Mouse (Mus musculus): ENCODE data around the gene Osbpl2. TPM values are rescaled to one million over a fixed set of nuclear protein-coding genes. Genes with fewer than 3 reads are reported as not detected.

Gene Osbpl2
- polyA plus RNA-seq, 1 experiment from 2014 or later = 46.4 TPM

- DNase-seq (ENCODE audit: low spot score) = no peak
- H3K4me1 ChIP-seq (replicated peaks; ENCODE audit: control insufficient read depth, insufficient read depth) = peaks cover 4% of the 10 kb centered on the region; the same call in 1 of the 2 replicates
- H3K4me3 ChIP-seq (ENCODE audit: low read depth, low read length) = peak overlapping the region; percentile 45
- no peaks in the 10 kb centered on the region for H3K9me3 ChIP-seq (ENCODE audit: control insufficient read depth, low read length)
- no peak overlapping the region for H3K9ac ChIP-seq (ENCODE audit: low read length)
- no peak for ATAC-seq (ENCODE audit: low FRiP score, low TSS enrichment)
- no peak overlapping the region for H3K27ac ChIP-seq (replicated peaks)
- WGBS = 2% methylated on average over 56 of the region's 57 CpGs
- H3K4me2 ChIP-seq (replicated peaks; ENCODE audit: low read depth) = peak overlapping the region; percentile 93
- peaks cover 26% of the 10 kb centered on the region; the same call in 1 of the 2 replicates for H3K27me3 ChIP-seq (ENCODE audit: control insufficient read depth, insufficient read depth, low read length)
- no peaks in the 10 kb centered on the region for H3K36me3 ChIP-seq (ENCODE audit: control insufficient read depth, insufficient read depth, low read length)
- TF ChIP-seq CTCF (IDR thresholded peaks at IDR 0.05; ENCODE audit: low read depth) (no peak), EP300 (optimal IDR thresholded peaks at IDR 0.05) (no peak)
These were observed 15.7 kb upstream of the Osbpl2 start for GRCm38 (mm10) chr2:180103151-180103977.

DNA sequence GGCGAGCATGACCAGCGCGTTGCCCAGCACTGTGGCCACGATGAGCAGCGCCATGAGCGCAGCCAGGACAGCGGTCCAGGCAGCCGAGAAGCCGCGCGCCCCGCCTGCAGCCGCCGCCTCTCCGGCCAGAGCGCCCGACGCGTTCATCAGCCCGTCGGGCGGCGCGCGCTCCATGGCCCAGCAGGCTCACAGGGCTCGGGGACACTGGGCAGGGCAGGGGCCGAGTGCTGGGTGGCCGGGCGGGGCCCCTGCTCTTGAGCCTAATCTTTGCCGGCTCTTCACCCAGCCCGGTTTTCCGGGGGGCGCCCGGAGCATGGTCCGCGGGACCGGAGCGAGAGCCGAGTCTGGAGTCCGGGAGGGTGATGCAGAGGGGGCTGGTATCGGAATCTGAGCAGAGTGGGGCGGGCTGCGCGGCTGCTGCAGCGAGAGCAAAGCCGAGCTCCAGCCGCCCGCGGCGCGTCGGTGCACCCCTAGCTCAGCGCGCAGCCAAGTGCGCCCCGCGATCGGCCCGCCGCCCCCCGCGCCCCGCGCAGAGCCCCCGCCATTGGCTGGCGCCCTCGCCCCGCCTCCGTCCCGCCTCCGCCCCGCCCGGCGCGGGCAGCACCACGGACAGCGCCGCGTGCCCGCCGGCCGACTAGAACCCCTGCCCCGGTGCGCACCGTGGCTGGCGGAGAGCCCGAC, 15.0 kb upstream of the Osbpl2 start, which contains the start of gene Hrh3:
Hrh3 (minus strand) TSS at position 511 of the 681 bp plus-strand sequence.
- no peak for TF ChIP-seq CTCF (IDR thresholded peaks at IDR 0.05; ENCODE audit: low read depth)
- TF ChIP-seq EP300 (optimal IDR thresholded peaks at IDR 0.05) = no peak
- peak within 1 kb of the TSS; percentile 93 for H3K4me2 ChIP-seq (replicated peaks; ENCODE audit: low read depth)
- H3K27me3 ChIP-seq (ENCODE audit: control insufficient read depth, insufficient read depth, low read length) = peaks cover 26% of the 10 kb centered on the region; the same call in 1 of the 2 replicates
- H3K9me3 ChIP-seq (ENCODE audit: control insufficient read depth, low read length) = no peaks in the 10 kb centered on the region
- no peak within 1 kb of the TSS; the same call in 1 of the 2 replicates for H3K27ac ChIP-seq (replicated peaks)
- WGBS = under 1% methylated on average over 56 of the region's 87 CpGs
- DNase-seq (ENCODE audit: low spot score) = peak; percentile 80
- H3K36me3 ChIP-seq (ENCODE audit: control insufficient read depth, insufficient read depth, low read length) = no peaks in the 10 kb centered on the region
- peak within 1 kb of the TSS; percentile 45 for H3K4me3 ChIP-seq (ENCODE audit: low read depth, low read length)
- peaks cover 4% of the 10 kb centered on the region; the same call in 1 of the 2 replicates for H3K4me1 ChIP-seq (replicated peaks; ENCODE audit: control insufficient read depth, insufficient read depth)
- peak; percentile 77 for ATAC-seq (ENCODE audit: low FRiP score, low TSS enrichment)
- no peak within 1 kb of the TSS for H3K9ac ChIP-seq (ENCODE audit: low read length)

DNA sequence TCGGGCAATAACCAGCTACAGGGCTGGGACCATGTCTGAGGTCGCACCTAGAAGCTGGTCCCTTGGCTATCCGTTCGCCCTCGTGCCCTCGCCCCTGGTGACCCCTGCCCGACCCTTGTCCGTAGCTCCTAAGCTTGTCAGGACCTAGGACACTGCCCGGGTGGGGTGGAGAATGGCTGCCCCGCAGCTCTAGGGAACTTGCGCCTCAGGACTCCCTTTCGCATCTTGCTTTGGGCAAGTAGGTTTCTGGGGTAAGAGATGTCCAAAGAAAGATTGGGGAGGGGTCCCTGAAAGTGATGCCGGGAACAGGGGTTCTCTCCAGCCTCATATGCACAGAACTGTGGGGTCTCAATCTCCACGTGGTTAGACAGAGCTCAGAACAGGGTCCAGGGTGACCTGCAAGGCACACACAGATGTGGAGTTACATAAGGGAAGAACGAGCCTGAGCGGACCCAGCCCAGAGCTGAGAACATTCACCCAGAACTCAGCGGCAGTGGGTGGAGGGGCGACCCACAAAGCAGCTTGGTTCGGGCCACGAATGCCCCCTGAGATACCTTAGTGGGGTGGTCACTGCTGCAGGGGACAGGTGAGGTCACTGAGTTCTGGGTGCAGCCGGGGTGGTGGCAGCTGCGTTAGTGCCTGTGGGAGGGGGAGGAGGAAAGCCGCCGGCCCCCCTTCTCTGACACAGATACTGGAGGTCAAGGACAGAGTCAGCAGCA, 14.3 kb upstream of the Osbpl2 start:
- Histone ChIP-seq H3K4me1 (replicated peaks; ENCODE audit: control insufficient read depth, insufficient read depth) (peaks cover 4% of the 10 kb centered on the region; the same call in 1 of the 2 replicates), H3K9me3 (ENCODE audit: control insufficient read depth, low read length) (no peaks in the 10 kb centered on the region), H3K27me3 (ENCODE audit: control insufficient read depth, insufficient read depth, low read length) (peaks cover 26% of the 10 kb centered on the region; the same call in 1 of the 2 replicates), H3K4me2 (replicated peaks; ENCODE audit: low read depth) (peak overlapping the region; percentile 93), H3K4me3 (ENCODE audit: low read depth, low read length) (peak overlapping the region; percentile 45), H3K9ac (ENCODE audit: low read length) (no peak overlapping the region), H3K36me3 (ENCODE audit: control insufficient read depth, insufficient read depth, low read length) (no peaks in the 10 kb centered on the region), H3K27ac (replicated peaks) (no peak overlapping the region; the same call in 1 of the 2 replicates)
- no peak for TF ChIP-seq CTCF (IDR thresholded peaks at IDR 0.05; ENCODE audit: low read depth)
- no peak for TF ChIP-seq EP300 (optimal IDR thresholded peaks at IDR 0.05)
- 10% methylated on average over 24 of the region's 24 CpGs for WGBS
- ATAC-seq (ENCODE audit: low FRiP score, low TSS enrichment) = no peak; the same call in 1 of the 2 replicates
- no peak for DNase-seq (ENCODE audit: low spot score)

- Histone ChIP-seq H3K9ac (ENCODE audit: low read length) (no peak overlapping the region), H3K36me3 (ENCODE audit: control insufficient read depth, insufficient read depth, low read length) (no peaks in the 10 kb centered on the region), H3K4me2 (replicated peaks; ENCODE audit: low read depth) (no peak overlapping the region), H3K4me1 (replicated peaks; ENCODE audit: control insufficient read depth, insufficient read depth) (peaks cover 4% of the 10 kb centered on the region; the same call in 1 of the 2 replicates), H3K9me3 (ENCODE audit: control insufficient read depth, low read length) (no peaks in the 10 kb centered on the region), H3K27ac (replicated peaks) (no peak overlapping the region), H3K4me3 (ENCODE audit: low read depth, low read length) (no peak overlapping the region), H3K27me3 (ENCODE audit: control insufficient read depth, insufficient read depth, low read length) (peaks cover 26% of the 10 kb centered on the region; the same call in 1 of the 2 replicates)
- no peak for DNase-seq (ENCODE audit: low spot score)
- WGBS = 33% methylated on average over 8 of the region's 8 CpGs
- no peak for ATAC-seq (ENCODE audit: low FRiP score, low TSS enrichment)
- TF ChIP-seq EP300 (optimal IDR thresholded peaks at IDR 0.05) (no peak), CTCF (IDR thresholded peaks at IDR 0.05; ENCODE audit: low read depth) (no peak)
These were observed 13.5 kb upstream of the Osbpl2 start for GRCm38 (mm10) chr2:180105441-180106190.

DNA sequence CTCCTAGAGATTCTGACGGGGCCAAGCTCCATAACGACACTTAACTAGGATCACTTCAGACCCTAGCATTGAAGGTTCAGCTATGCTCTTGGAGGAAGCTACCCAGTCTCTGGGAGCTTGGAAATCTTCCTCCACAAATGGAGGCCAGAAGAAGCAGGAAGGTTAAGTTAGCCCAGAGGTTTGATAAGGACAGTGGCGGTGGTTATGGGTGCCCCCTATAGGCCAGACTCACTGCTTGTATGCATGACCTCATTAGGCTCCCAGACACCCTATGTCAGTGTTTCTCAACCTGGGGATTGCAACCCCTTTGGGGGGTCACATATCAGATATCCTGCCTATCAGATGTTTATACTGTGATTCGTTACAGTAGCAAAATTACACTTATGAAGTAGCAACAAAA, 12.0 kb upstream of the Osbpl2 start:
- no peak overlapping the region for H3K4me2 ChIP-seq (replicated peaks; ENCODE audit: low read depth)
- no peaks in the 10 kb centered on the region for H3K36me3 ChIP-seq (ENCODE audit: control insufficient read depth, insufficient read depth, low read length)
- peaks cover 4% of the 10 kb centered on the region; the same call in 1 of the 2 replicates for H3K4me1 ChIP-seq (replicated peaks; ENCODE audit: control insufficient read depth, insufficient read depth)
- peak; percentile 59 for TF ChIP-seq CTCF (IDR thresholded peaks at IDR 0.05; ENCODE audit: low read depth)
- TF ChIP-seq EP300 (optimal IDR thresholded peaks at IDR 0.05) = no peak
- no peak overlapping the region for H3K4me3 ChIP-seq (ENCODE audit: low read depth, low read length)
- peaks cover 23% of the 10 kb centered on the region; the same call in 1 of the 2 replicates for H3K27me3 ChIP-seq (ENCODE audit: control insufficient read depth, insufficient read depth, low read length)
- WGBS = 64% methylated on average over 4 of the region's 4 CpGs
- no peak overlapping the region for H3K9ac ChIP-seq (ENCODE audit: low read length)
- H3K27ac ChIP-seq (replicated peaks) = no peak overlapping the region
- DNase-seq (ENCODE audit: low spot score) (no peak), ATAC-seq (ENCODE audit: low FRiP score, low TSS enrichment) (no peak)
- no peaks in the 10 kb centered on the region for H3K9me3 ChIP-seq (ENCODE audit: control insufficient read depth, low read length)

All from stomach, postnatal 0 days (tissue).